Mouse (Mus musculus) MN1 (cell line): ENCODE measurements at regions not wholly inside any gene's neighbourhood (a gene's known extent, or its start where the extent isn't known, plus 50 kb on each side); places are given as distances from the start of the nearest gene placed in this dataset.

Experiments
- DNase-seq: peaks from one replicate; pipeline ENCODE4 v3.0.0-alpha.2; 2016; ENCODE audit warnings: low spot score

DNA sequence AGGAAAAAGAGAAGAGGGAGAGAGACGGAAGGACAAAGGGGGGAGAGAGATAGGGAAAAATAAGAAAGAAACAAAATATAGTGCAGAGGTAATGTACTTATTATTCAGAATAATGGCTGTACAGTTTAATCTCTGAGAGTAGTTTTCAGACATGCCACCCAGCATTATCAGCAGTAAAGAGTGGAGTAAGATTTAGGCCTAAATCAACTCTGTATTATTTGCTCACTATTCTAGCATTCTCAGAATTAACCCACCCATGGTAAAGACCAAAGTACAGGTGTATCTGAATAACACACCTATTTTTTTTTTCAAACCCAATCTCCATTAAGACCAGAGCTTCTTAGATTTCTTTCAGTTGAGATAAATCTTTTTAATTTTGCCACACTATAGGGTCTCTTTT is 177.7 kb upstream of the Gm11114 start:
- no peak for DNase-seq

DNA sequence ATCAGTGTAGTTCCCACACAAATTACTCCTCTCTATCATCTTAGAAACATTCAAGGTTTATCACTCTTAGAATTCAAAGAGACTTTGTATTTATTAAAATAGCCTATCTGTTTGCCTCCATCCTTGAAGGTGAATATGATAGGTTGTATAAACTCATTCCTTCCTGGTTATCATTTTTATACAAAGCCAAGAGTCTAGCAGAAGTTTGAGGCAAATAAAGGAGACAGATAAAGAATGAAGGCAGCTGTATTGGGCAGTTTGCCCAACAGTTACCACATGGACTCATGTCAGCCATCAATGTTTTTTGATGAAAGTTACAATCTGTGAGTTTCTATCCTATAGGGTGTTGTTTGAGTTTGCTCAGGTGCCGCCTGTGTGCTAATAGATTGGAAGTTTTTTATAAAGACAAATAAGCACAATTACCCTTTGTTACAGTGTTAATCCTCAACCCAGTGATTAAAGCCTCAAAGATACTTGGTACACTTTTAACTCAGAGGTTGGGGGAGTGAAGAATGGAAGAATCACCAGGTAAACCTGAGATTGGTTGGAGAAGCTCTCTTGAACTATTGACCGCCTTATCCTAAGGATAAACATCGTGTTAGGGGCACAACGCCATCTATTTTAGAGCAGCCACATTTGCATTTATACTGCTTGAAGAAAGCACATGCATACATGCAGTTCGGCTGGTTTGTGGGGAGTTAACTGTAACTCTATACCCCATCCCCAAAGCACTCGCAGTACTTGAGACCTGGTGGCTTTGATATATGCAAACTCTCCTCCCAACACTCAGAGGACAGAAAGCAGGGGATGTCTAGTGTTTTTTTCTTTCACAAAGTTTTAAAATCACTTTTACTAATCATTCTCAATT is 175.6 kb upstream of the Gm11114 start:
- no peak for DNase-seq

DNA sequence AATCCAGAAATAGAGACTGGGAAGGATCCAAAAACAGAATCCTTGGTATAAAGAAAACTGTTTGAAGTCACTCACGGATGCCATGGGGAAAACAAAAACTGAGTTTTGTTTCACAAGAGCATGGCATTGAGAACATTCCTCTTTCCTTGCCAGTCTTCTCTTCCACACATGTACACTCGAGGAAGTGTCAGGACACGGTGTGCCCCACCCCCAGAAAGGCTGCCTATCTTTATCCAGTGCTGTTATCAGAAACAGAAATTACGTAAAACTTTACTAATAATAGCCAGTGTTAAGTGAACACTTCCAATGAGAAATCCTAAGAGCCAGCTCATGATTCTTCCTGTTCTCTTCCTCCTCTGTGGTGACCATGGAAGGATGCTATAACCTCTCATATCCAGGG is 172.7 kb upstream of the Gm11114 start:
- DNase-seq, result no peak

DNA sequence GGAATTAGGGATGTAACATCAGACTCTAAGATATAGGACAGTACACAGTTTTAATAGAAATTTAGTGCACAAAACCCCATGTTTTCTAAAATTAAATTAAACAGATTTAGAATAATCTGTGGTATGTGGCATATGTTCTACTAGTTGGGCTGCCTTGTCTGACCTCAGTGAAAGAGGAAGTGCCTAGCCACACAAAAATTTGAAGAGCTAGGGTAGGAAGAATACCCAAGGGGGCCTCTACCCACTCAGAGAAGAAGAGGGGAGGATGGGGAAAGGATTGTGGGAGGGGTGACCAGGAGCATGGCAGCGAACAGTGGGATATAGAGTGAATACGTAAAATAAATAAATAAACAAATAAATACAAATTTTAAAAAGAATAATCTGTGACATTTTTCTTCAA is 168.2 kb upstream of the Gm11114 start:
- DNase-seq, result no peak

DNA sequence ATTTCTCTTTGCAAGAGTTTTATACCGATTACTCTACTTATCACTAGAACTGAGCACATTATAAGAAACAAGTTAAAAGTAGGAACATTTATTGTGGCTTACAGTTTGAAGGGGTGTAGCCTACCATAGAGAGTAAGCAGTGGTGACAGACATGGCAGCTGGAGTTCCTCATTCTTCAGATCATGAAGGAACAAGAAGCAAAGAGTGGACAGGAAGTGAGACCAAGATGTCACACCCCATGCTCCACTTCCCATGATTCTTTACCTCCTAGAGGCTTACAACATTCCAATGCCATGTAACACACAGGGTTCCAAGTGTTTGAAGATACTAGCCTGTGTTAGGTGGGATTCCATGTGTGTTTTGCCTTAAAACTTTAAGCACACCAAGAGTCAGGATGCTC is 146.9 kb upstream of the Gm11114 start:
- no peak for DNase-seq

DNA sequence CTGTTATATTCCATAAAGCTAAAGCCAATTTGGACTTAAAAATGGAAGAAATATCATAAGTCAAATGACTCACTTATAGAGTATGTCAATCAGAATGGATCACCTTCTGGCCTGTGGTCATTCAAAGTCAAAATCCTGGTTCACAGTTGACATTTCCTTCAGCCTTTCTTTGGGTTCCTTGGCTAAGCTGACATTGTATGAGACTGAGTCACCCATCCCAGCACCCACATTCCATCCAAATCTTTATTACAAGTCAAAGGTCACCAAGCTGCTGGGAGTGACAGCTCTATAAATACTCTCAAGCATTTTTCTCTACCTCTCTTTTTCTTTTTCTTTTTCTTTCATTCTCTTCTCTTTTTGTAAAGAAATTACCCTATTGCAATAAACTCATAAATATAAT is 145.3 kb upstream of the Gm11114 start:
- DNase-seq, result no peak

DNA sequence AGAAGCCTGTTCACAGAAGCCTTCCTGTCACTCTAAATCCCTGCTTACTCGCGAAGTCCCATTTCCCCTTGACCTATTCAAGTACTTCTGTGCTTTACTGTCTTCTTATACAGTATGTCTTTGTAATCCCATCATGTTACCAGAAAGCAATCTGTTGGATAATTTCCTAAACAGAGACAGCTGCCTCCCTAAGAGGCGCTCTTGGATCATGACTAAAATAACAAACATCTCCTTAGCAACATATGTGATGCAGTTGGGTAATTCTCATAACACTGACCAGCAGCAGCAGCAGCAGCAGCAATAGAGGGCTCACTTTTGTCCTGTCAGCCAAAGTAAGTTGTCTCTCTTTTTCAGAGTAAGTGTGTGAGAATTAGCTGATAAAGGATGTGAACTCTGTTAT is 138.1 kb upstream of the Gm11114 start:
- peak; percentile 7 for DNase-seq

DNA sequence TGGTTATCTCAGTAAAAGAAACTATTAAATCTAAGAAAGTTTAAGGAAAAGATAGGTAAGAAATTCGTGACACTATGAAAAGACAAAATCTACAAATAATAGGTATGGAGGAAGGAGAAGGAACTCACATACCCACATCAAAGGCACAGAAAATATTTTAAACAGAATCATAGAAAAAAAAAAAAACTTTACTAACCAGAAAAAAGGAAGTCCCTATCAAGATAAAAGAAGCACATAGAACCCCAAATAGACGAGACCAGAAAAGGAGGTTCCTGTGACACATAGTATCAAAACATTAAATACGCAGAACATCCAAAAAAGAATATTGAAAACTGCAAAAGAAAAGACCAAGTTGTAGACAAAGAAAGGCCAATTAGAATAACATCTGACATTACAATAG is 111.4 kb upstream of the Gm11114 start:
- DNase-seq, result no peak

DNA sequence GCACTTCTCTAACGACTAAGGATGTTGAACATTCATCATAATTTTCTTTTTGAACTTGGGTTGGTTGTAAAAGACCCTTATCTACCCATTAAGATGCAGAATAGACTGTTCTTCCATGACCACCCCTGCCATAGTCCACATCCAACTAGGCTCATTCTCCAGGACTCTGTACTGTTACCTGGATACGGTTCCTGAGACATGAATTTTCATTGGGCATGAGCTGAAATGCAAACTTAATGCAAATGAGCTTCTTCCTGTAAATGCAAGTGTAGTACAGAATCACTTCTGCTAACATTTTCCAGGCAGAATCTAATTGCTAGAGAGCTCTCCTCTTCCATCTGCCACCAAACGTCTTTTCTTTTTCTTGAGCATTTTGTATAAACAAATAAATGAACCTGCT is 87.7 kb upstream of the Gm11114 start:
- DNase-seq, result no peak
